Mouse (Mus musculus) megakaryocyte progenitor cell, adult 5-6 weeks (primary cell): ENCODE results near the gene Sh3rf3. TPM values are rescaled to one million over a fixed set of nuclear protein-coding genes. Genes with fewer than 3 reads are reported as not detected.

Source experiments
- ATAC-seq: replicated peaks from 2 replicates; pipeline ENCODE4 v1.8.0; 2016; ENCODE audit warnings: mild to moderate bottlenecking, moderate TSS enrichment, inconsistent platforms; ENCODE audit not compliant: poor library complexity
- total RNA-seq, 2 experiments: library from RNA; stranded (forward) in 1 of 2; stranded (reverse) in 1 of 2; fragments of 157-497, 149-512 nt in 1 of 2; fragments of 200-1000 nt in 1 of 2; gene quantifications; 2 replicates each; pipeline versions ENCODE4 v1.2.3 to v1.2.4; 2015 to 2017

Sh3rf3 gene
- 0.05 TPM in 1 of 2 replicates, not detected in the other for total RNA-seq (2015)
- total RNA-seq (2017): not detected in 2 replicates

DNA sequence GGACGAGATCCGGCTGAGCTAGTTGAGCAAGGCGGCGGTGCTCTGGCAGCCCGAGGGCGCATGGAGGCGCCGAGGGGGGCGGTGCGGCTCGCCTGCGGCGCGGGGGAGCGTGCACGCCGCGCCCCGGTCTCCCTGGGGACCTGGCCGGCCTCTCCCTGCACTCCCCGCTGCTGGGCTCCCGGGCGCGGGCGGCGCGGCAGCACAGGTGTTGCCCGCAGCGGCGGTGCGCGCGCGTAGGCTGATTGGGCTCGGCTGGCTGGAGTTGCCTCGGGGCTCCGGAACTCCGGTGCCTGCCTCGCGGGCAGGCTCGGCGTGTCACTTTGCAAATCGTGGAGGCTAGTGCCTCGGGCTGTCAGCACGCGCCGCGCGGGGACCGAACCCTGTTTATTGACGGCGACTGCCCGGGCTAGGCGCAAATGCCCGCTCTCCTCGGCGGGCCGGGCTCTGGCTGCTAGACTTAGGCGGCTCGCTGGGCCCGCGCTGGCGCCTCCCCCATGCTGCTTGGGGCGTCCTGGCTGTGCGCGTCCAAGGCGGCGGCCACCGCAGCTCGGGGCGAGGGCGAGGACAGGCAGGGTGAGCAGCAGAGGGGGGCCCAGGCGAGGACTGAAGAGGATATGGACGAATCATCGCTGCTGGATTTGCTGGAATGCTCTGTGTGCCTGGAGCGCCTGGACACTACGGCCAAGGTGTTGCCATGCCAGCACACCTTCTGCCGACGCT lies at the start of gene Sh3rf3:
Gene Sh3rf3, plus strand, starts transcription at position 279 of the 720 bp plus-strand sequence.
- no peak for ATAC-seq

DNA sequence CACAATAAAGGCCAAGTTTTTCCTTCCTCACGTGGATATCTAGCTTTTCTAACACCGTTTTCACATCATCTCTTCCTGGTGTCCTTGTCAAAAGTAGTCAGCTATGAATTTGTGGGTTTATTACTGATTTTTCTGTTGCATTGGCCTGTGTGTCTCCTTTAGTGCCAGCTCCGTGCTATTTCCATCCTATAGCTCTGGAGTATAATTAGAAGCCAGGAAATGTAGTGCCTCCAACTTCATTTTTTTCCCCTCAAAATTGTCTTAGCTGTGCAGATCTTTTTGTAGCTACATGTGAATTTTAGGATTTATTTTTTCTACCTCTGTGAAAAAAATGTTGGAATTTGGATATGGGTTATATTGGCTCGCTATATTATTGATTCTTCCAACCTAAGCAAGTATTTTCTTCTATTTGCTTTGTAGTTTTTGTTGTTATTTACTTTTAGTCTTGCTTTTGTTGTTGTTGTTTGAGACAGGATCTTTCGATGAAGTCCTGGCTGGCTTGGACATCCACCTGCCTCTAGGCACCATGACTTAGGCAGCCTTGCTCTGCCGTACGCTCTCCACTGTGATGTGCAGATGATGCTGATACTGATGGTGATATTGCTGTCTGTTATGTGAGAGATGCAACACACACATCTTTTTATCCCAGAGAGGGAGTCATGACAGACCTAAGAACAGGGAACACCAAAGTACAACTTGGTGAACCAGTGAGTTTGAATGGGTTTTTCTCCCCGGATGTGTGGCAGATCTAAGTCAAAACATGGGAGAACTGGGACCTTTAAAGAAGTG lies 24.5 kb upstream of the Sh3rf3 start:
- ATAC-seq: no peak

DNA sequence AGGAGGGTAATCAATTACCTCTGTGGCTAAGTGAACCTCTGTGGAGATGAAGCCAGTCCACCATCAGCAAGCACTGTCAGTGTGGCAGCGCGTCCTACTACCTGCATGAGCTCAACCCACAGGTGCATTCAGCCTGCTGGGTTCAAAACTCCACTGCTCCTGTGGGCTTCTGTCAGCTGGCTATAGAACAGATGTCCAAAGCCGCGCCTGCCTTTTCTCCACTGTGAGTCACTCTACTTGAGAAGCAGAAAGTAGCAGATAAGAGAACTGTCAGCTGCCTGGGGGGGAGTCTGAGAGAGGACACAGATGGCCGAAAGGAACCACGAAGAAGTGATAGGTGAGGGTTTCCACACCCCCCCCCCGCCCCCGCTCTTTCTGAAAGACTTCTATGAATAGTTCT lies 15.6 kb upstream of the Sh3rf3 start:
- ATAC-seq: no peak

DNA sequence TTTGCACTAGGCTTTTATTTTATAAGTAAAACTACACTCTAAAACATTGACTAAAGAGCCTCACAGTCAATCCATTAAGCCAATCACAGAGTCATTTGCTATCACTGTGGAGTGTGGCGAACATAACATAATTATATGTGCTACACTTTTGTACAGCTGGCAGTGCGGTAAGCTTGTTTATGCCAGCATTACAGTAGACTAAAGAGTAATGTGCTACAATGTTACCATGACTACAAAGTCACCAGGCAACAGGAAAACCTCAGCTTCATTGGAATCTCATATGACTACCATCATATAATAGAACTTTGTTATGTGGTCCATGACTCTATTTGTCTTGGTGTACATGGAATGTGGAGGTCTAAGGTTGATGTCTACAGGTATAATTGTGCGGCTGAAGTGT lies 15.0 kb upstream of the Sh3rf3 start:
- no peak for ATAC-seq

DNA sequence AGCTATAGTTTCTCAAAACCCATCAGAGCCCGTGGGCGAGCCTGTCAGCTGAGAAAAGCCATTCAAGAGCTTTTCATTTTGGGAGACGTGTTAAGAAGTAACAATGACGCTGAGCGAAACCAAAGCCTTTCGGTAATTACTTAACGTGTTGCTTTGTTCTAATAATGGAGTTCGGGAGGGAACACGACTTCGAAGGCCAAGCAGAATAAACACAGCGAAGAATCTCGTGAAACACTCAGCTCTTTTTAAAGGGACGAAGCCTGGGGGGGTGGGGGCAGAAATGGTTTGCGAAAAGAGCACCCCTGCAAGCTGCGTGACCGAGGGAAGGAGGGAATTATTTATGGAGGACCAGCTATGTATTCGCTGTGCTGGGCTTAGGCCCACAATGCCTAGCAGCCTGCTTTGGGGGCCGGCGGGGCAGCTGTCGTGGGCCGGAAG lies 12.1 kb upstream of the Sh3rf3 start:
- no peak for ATAC-seq

DNA sequence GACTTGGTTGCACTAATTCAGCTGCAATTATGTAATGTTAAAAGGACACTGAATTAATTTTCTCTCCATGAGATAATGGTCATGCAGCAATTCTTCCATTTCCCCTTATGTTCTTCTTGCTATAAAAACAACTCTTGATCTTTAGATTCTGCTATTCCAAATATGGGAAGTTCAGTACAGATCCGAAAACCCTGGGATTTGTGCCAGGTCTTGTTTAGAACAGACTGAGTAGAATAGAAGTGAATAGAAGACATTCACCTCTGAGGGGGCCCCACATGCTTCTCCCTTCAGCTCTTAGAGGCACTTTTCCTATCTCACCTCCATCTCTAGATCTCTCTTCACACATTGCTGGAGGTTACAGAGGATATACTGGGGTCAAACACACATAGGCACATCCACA lies 10.8 kb upstream of the Sh3rf3 start:
- ATAC-seq: no peak

DNA sequence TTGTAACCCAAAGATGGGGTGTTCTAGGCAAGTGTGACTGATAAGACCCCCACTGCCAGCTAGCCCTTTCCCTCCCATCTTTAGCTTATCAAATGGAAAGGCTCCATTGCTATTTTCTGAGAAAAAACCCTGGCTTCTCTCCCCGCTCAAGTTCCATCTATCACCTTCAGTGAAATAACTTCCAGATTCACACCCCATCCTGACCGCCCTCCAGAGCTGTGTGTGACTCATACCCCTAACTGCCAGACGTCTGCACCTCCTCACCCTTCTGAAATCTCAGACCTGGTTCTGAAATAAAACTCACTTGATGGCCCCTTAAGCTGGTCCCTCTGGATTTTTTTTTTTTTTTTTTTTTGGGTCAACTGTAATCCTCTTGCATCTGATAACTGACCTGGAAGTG lies 5.2 kb upstream of the Sh3rf3 start:
- ATAC-seq: no peak

DNA sequence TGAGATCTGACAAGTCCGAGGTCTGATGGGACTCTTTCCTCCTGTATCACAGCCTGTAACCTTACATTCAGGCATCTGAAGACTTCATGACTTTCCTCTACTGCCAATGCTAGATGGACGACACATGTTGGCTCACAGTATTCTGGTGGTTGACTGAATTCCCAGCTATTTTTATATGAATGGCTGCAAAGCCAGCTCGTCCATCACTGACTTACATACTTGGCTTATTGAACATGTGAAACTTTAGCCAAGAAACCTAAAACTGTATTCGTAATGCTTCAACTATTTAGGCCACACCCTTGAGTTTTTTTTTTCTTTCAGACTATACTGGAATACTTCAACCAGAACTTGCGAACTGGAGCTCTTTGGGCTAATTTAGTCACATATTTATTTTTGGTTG lies 3.0 kb upstream of the Sh3rf3 start:
- ATAC-seq: no peak

DNA sequence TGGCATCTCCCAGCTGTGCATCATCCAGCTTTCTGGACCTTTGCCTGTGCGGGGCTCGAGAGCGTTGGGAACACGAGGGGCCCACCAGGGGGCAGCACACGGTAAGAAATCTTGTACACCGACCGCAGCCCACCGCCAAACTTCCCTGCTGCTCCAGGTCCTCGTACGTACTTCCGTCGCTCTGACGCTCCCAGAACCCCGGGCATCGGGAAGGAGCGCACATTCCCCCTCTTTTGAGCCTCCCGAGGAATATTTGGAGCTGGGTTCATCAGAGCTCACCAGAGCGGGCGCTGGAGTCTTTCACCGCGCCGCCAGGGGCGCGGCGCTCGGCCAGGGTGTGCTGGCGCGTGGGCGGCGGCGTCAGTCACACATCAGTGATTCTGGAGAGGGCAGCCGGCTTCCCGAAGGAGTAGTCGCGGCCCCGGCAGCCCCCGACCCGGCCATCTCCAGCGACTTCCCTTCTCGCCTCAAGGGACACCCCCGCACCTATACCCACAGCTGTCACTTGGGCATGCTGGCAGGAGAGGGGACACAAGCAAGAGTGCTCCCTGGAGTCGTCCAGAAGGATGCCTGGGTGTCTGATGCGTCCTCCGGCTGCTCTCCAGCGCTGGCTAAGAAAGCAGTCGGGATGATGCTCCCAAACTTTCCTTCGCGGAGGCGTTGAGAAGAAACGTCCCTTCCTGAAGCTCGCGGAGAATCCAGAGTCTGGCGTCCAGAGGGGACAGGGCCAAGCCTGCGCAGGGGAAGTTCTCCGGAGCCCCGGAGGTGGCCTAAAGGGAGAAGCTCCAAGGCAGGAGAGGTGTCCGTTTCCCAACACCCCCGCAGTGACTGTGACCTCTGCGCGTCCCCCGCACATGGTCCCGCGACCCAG lies 714 bp upstream of the Sh3rf3 start:
- ATAC-seq: peak; percentile 90

DNA sequence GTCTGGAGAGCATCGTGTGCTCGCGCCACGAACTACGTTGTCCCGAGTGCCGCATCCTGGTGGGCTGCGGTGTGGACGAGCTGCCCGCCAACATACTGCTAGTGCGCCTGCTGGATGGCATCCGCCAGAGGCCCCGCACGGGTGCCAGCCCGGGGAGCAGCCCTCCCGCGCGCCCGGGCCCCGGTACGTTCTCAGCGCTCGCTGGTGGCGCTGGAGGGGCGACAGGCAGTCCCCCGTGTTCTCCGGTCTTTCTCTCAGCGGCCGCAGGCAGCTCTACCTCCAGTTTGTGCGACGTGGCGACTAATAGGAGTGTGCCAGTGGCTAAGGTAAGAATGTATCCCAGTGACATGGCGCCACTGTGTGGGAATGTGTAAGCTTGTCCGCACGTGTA lies 637 bp downstream of the Sh3rf3 start:
- ATAC-seq: no peak

DNA sequence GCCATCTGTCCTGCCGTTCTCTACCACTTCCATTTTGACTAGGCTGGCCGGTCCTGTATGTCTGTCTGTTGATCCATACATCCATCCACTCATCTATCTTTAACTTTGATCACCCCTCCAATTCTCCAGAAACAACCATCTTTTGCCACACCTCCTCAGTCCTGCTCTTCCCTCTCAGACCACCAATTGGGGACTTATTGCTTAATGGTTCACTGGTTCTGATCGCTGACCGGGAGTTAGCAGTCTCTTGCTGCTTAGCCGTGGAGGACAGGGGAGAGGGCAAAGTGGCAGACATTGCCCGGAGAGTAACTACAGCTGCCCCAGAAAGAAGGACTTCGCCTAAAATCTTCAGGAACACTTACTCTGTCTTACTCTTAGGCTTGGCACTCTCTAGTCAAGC lies 1.3 kb downstream of the Sh3rf3 start:
- ATAC-seq: no peak

DNA sequence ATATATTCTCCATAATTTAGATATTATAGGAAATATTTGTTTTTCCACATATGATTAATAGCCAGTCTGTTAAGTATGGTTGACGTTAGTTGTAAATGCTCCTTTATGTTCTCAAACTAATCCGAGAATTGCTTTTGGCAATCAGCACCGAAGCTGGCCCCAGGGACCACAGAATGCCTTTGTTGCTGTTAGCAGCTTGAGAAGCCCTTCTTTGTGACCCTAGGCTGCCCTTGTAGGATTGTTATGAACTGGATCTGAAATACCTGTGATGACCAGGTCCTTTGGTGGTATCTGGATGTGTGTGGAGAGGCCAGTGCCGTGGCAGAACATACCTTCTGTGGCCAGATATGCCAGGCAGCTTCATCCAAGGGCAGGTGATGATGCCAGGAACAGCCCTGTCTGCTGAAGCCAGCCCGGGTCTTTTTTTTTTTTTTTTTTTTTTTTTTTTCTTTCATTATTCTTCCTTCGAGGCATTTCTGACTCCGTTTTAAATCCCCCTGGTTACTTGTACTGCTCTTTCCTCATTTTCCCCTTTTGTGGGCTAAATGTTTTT lies 10.9 kb downstream of the Sh3rf3 start:
- no peak for ATAC-seq

DNA sequence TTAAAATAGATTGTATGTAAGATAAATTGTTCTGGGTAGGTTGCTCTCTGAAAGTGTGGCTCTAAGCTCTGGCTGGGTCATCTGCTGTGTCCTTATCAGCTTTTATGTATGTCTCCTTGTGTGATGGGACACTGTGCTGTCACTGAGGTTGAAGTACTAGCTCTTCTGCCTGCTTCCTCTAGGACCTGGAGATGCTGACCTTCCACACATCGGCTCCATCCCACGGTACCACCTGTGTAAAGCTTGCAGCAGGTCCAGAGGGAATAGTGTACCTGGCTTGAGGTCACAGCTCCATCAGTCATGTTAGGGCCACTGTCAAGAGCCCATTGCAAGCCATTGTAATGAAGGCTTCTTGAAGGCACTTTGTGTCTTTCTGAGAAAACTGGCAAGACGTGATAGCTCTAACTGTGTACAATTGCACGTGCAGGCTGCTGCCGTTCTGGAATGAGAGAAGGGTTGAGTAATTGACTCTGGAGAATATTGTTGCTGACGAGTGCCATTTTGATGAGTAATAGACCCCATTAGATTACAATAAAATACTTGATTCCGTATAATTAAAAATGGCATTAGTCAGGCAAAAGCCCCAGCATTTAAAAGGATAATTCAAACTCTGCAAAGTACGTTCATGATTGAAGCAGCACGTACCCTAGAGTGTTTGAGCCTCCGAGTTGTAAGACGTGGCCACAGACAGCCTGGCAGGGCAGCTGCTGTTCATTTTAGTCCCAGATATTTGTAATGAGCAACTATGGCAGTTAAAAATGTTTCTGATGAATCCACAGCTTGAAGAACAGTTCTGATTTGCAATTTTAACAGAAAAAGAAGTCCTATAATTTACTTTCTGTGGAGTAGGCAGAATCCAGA lies 16.3 kb downstream of the Sh3rf3 start:
- ATAC-seq: no peak

DNA sequence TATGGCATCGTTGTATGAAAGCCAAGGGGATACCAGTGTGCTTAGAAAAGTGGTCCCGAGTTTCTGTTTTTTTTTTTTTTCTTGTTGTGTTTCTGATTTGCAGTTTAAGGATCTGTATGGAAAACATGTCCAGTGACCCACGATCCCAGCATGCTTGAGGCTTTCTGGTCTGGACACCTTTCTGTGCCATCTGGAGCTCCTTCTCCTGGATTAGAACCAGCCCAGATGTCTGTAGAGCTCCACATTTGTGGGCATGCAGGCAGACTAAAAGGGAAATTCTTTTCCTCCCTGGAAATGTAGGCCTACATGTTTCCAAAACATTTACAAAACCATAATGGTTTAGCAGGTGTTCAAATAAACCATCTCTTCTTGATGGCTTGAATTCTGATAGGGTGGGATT lies 20.0 kb downstream of the Sh3rf3 start:
- ATAC-seq: no peak

DNA sequence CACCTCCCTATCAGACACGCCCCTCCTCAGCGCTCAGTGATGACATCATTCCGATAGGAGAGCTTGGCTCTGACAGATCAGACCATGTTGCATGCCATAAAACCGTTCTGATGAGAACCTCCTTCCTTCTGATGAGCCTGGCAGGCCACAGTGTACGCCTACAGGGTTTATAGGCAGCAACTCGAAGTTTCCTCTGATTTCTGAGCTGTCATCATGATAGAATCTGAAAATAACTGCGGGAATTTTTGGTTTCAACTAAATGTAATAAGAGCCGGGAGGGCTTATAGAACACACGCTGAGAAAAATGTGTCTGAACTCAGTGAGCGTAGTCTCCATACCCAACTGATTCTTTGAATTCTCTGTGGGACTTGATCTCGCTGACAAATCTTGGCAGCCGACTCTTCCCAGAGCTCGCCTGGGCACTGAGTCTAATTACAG lies 20.6 kb downstream of the Sh3rf3 start:
- ATAC-seq: no peak

DNA sequence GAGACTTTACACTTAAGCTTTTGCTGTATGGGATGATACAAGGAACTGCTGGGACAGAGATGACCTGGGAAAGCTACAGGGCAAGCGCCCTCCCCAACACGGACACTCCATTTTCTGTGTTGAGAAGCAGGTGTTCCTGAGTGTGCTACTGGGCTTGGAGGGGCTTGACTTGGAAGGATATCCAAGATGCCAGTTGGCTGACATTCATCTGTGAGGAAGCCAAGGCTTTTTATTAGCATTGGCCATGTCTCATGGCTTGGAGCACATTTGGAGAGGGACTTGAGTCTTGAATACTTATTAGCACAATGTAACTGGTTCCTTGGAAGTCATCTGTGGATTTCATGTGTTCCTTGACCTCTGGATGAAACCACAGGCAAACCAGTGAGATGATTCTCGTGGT lies 23.2 kb downstream of the Sh3rf3 start:
- no peak for ATAC-seq

DNA sequence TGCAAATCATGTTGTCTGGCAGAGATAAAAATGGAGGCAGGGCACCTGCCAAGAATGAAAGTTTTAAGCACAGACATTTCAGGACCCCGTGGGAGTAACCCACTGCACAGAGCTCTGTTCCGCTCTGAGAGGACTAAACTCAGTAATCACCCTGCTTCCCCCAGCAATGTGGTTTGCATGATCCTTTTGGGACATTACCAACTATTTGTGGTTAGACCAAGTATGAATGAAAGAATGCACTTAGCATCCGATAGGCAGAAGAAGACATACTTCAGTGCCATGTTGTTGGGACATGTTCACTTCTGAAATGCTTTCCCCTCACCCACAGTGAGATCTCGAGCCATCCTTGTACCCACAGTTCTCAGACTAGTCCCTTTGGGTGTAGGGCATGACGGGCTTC lies 24.3 kb downstream of the Sh3rf3 start:
- ATAC-seq: no peak

DNA sequence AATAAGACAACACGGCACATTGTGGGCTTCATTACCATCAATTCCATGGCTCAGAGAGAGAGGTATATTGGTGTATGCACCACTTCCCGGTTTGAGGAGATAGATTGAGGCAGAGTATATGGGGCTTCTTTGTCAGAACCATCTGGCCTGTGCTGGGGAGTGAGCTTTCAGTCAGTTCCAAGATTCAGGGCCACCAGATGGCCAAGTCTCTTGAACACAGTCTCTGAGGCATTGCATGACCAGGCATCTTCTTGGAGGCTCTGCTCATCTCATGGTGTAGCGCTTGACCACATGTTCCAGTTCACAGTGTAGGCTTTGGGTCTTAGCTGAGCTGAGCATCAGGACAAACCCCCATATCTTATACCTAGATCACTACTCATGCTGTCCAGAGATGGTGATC lies 28.8 kb downstream of the Sh3rf3 start:
- ATAC-seq: no peak

DNA sequence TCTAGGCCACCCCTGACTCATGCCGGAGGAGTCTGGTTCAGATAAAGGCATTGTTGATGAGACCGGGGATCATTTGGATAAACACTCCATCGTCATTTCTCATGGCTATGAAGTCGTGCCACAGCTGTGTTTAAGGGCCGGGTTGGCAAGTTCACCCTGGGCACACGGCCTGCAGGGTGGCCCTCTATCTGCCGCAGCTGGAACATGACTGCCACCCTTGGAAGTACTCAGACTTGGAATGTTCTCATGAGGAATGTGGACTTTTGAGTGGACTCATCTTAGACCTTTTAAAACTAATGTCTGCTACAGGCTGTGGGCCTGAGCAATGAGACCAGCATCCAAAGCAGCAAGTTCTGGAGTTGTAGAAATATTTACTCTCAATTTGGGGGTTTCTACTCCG lies 29.9 kb downstream of the Sh3rf3 start:
- no peak for ATAC-seq

DNA sequence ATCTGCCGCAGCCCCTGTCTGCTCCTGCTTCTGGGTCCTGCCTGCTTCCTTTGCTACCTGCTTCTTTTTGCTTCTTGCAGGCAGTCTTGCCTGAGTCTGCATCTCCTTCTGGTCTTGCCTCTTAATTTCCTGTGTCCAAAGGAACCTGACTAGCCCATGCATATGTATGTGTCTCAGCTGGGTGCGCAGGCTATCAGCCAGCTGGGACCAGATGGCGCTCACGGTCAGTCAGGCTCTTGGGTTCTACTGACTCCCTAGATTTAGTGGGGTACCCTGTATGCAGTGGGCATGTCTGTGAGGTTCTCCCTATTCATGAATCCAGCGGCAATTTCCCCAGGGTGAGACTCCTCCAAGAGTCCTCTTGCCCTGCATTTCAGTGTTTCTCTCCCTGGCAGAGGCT lies 35.0 kb downstream of the Sh3rf3 start:
- ATAC-seq: no peak
